ENCODE assay signal across 9 mouse cellular contexts in the genomic region with DNA sequence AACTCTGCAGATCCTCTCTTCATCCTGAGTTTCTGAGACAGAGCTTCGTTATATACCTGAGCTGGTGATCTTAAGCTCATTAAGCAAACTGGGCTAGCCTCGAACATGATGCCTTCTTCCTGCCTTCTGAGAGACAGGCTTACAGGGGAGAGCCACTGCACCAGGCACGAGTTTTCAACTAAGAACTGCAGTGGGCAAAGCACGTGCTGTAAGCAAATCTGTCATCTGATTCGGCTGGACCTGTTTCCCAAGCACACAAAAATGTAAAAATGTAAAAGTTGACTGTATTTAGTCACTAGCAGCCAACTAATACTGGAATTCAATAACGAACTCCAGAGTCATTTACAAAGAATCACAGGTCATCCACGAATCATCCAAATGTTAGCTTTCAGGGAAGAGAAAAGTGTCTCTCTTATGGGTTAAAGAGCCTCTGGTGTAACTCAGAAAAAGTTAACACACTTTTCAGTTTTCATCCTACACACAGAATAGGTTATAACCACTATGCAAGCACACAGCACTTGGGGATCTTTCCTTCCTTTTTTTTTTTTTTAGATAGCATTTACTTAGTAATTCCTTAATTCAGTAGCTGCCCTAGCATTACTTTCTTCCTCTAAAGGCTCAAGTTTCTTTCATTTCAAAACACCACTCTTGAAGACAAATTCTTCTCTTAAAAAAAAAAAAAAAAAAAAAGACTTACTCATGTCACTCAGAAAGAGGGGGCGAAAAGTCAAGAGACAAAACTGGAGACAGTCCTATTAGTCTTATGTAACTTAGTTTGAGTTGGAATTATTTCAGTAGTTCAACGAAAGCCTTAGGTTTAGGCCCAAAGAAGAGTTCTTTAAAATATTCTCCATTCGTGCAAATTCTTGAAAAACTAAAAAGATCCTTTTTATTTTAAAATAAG. TPM values are rescaled to one million over a fixed set of nuclear protein-coding genes. Genes with fewer than 3 reads are reported as not detected.
DNase-seq lines count a peak whose midpoint lies in the region; ATAC-seq and TF ChIP-seq lines count a peak whose summit lies in the region.
"Had no signal": no experiment of that assay in that cellular context is flagged by ENCODE, and none has a peak within 500 bp of the region (broad histone marks: within the 10 kb centered on the region; RNA-seq: fewer than 3 reads in every experiment).

No protein-coding gene starts in this region.

- WGBS in heart, adult 2 months, result 52% methylated on average over 10 of the region's 10 CpGs
- WGBS in midbrain, embryonic 13.5 days, result 86% methylated on average over 10 of the region's 10 CpGs
- 85% methylated on average over 10 of the region's 10 CpGs for WGBS in midbrain, embryonic 11.5 days
- 63% methylated on average over 10 of the region's 10 CpGs for WGBS in intestine, embryonic 15.5 days

- no peak for ATAC-seq in midbrain, embryonic 13.5 days
- no peak for ATAC-seq in midbrain, embryonic 11.5 days (ENCODE audit: low FRiP score)
- ATAC-seq in intestine, embryonic 15.5 days, result no peak
- ATAC-seq: CD4-positive, CD25-positive, alpha-beta regulatory T cell, adult 4 months had no signal

- no peak for TF ChIP-seq POLR2A in heart, adult 2 months (IDR thresholded peaks at IDR 0.05; ENCODE audit: insufficient read depth, low read depth, low read length)

- H3K27ac ChIP-seq in heart, adult 2 months, result no peak overlapping the region
- no peak overlapping the region for H3K27ac ChIP-seq in midbrain, embryonic 13.5 days
- H3K27ac ChIP-seq in midbrain, embryonic 11.5 days (ENCODE audit: low read depth, low read length), result no peak overlapping the region
- H3K27ac ChIP-seq in intestine, embryonic 15.5 days, result no peak overlapping the region

- TF ChIP-seq CTCF in heart, adult 2 months (IDR thresholded peaks at IDR 0.05), result no peak

- peaks cover 14% of the 10 kb centered on the region for H3K4me1 ChIP-seq in heart, adult 2 months (ENCODE audit: control insufficient read depth, insufficient read depth, low read length)
- peaks cover 52% of the 10 kb centered on the region for H3K4me1 ChIP-seq in midbrain, embryonic 13.5 days (replicated peaks)
- peaks cover 13% of the 10 kb centered on the region for H3K4me1 ChIP-seq in midbrain, embryonic 11.5 days (ENCODE audit: control insufficient read depth, insufficient read depth, low read length)
- H3K4me1 ChIP-seq in intestine, embryonic 15.5 days (replicated peaks), result peaks cover 16% of the 10 kb centered on the region

- H3K9ac ChIP-seq in heart, adult 2 months (ENCODE audit: low read depth, low read length), result 0 out of 2 replicates have a peak overlapping the region, but pooled peaks have one; percentile 33
- no peak overlapping the region for H3K9ac ChIP-seq in midbrain, embryonic 13.5 days (replicated peaks)
- H3K9ac ChIP-seq in midbrain, embryonic 11.5 days (ENCODE audit: low read length), result no peak overlapping the region
- H3K9ac ChIP-seq in intestine, embryonic 15.5 days, result no peak overlapping the region

- H3K79me2 ChIP-seq in heart, adult 2 months (replicated peaks; ENCODE audit: control insufficient read depth, insufficient read depth, low read length), result peaks cover 16% of the 10 kb centered on the region

- H3K9me3 ChIP-seq in midbrain, embryonic 13.5 days, result no peaks in the 10 kb centered on the region
- H3K9me3 ChIP-seq in midbrain, embryonic 11.5 days (ENCODE audit: control insufficient read depth, low read length), result no peaks in the 10 kb centered on the region
- H3K9me3 ChIP-seq in intestine, embryonic 15.5 days, result no peaks in the 10 kb centered on the region

- intact Hi-C loops in heart, adult 2 months (cut with DNase I), result loop anchor here (2.0 kb wide), 1 partner anchor 39 kb away; no protein-coding TSS in a partner anchor
- intact Hi-C loops in left cerebral cortex, postnatal 36 days (cut with DNase I), result loop anchor here (10.0 kb wide), 1 partner anchor 47 kb away; no protein-coding TSS in a partner anchor

- TF ChIP-seq EP300 in heart, adult 2 months (IDR thresholded peaks at IDR 0.05; ENCODE audit: insufficient read depth, low read depth, low read length), result no peak

- peak overlapping the region; percentile 4; the same call in 1 of the 2 replicates for H3K4me3 ChIP-seq in heart, adult 2 months
- no peak overlapping the region for H3K4me3 ChIP-seq in midbrain, embryonic 13.5 days (replicated peaks)
- no peak overlapping the region for H3K4me3 ChIP-seq in midbrain, embryonic 11.5 days (ENCODE audit: low read depth, low read length)
- H3K4me3 ChIP-seq in intestine, embryonic 15.5 days (replicated peaks), result no peak overlapping the region

- peak overlapping the region; percentile 25; the same call in 1 of the 2 replicates for H3K4me2 ChIP-seq in midbrain, embryonic 13.5 days (replicated peaks)
- H3K4me2 ChIP-seq in midbrain, embryonic 11.5 days, result no peak overlapping the region
- peak overlapping the region; percentile 30 for H3K4me2 ChIP-seq in intestine, embryonic 15.5 days (replicated peaks)

- DNase-seq in heart, adult 2 months, result no peak
- DNase-seq in heart, postnatal 4 days, result no peak
- DNase-seq in midbrain, embryonic 11.5 days (ENCODE audit: low spot score, missing footprints), result no peak
- no peak for DNase-seq in spleen, postnatal 36 days (ENCODE audit: low spot score in 2 of 2)
- DNase-seq in left cerebral cortex, postnatal 36 days (ENCODE audit: low spot score in 2 of 2), result no peak
- no peak for DNase-seq in frontal cortex, postnatal 14 days (ENCODE audit: low spot score in 2 of 2)

- peaks cover 33% of the 10 kb centered on the region for H3K36me3 ChIP-seq in heart, adult 2 months (ENCODE audit: control insufficient read depth, insufficient read depth, low read length)
- 0 out of 2 replicates have a peak, but pooled peaks cover 7% of the 10 kb centered on the region for H3K36me3 ChIP-seq in midbrain, embryonic 13.5 days
- no peaks in the 10 kb centered on the region for H3K36me3 ChIP-seq in midbrain, embryonic 11.5 days (ENCODE audit: control insufficient read depth, insufficient read depth, low read length)
- H3K36me3 ChIP-seq in intestine, embryonic 15.5 days, result no peaks in the 10 kb centered on the region

- no peaks in the 10 kb centered on the region for H3K27me3 ChIP-seq in heart, adult 2 months (ENCODE audit: control insufficient read depth, insufficient read depth, low read length)
- H3K27me3 ChIP-seq in midbrain, embryonic 13.5 days, result no peaks in the 10 kb centered on the region
- no peaks in the 10 kb centered on the region for H3K27me3 ChIP-seq in midbrain, embryonic 11.5 days (ENCODE audit: control insufficient read depth, insufficient read depth, low read length)
- H3K27me3 ChIP-seq in intestine, embryonic 15.5 days (replicated peaks), result no peaks in the 10 kb centered on the region

RNA-seq across cellular contexts. Expression of a gene that starts 3.1 kb away (rescaled TPM):
- 100 to 1,000 TPM; 249 to 283 TPM for total RNA-seq in heart, adult 2 months (2021)
- 32.7 and 59.1 TPM in 2 replicates for polyA plus RNA-seq in heart, adult 2 months (2012; rRNA removed)
- total RNA-seq in heart, postnatal 4 days (2021), result 100 to 1,000 TPM; 394 to 444 TPM
- polyA plus RNA-seq in midbrain, embryonic 13.5 days (2015; fragmentation: Nextera tagmentation; extraction: Ambion mirVana), result 12.5 and 14.6 TPM in 2 replicates
- polyA plus RNA-seq in midbrain, embryonic 11.5 days (2014; fragmentation: Nextera tagmentation; extraction: Ambion mirVana), result 21.3 and 24.8 TPM in 2 replicates
- polyA plus RNA-seq in intestine, embryonic 15.5 days (2015; fragmentation: Nextera tagmentation; extraction: Ambion mirVana), result 42.2 and 48.8 TPM in 2 replicates
- 100 to 1,000 TPM; 111 to 116 TPM for total RNA-seq in left cerebral cortex, postnatal 36 days (2021)

RNA-seq across cellular contexts. Expression of a gene that starts 42.0 kb away (rescaled TPM):
- total RNA-seq in heart, adult 2 months (2021), result 10 to 100 TPM; 13.4 to 14.0 TPM
- 6.9 and 11.3 TPM in 2 replicates for polyA plus RNA-seq in heart, adult 2 months (2012; rRNA removed)
- total RNA-seq in heart, postnatal 4 days (2021), result 10 to 100 TPM; 20.9 to 24.5 TPM
- 19.7 and 21.8 TPM in 2 replicates for polyA plus RNA-seq in midbrain, embryonic 13.5 days (2015; fragmentation: Nextera tagmentation; extraction: Ambion mirVana)
- 37.9 and 39.7 TPM in 2 replicates for polyA plus RNA-seq in midbrain, embryonic 11.5 days (2014; fragmentation: Nextera tagmentation; extraction: Ambion mirVana)
- polyA plus RNA-seq in intestine, embryonic 15.5 days (2015; fragmentation: Nextera tagmentation; extraction: Ambion mirVana), result 29.0 and 32.0 TPM in 2 replicates
- total RNA-seq in left cerebral cortex, postnatal 36 days (2021), result 10 to 100 TPM; 23.6 to 26.7 TPM
